Mouse (Mus musculus): ENCODE data around the gene Cldn10.

- TF ChIP-seq POLR2A (IDR thresholded peaks at IDR 0.05; ENCODE audit: control insufficient read depth, extremely low read depth, insufficient read depth, low read length, poor library complexity) (no peak), CTCF (IDR thresholded peaks at IDR 0.05; ENCODE audit: borderline replicate concordance, control insufficient read depth, extremely low read depth, insufficient read depth, low read length, poor library complexity) (no peak)
Observed at GRCm38 (mm10) chr14:118794196-118794595, 6.5 kb downstream of the Cldn10 start.
